Mouse (Mus musculus) small intestine, adult 2 months (tissue): ENCODE data around the gene Ccdc158.

Experiments used
- CTCF ChIP-seq: fragments of 200-500 bp; IDR thresholded peaks from 2 replicates; pipeline ENCODE4 v1.5.1; 2012; ENCODE audit warnings: low read depth, mild to moderate bottlenecking, control low read depth, inconsistent platforms, low read length, moderate library complexity, mixed read lengths; ENCODE audit not compliant: insufficient replicate concordance, insufficient read length; ENCODE audit errors: extremely low read depth
- POLR2A ChIP-seq: fragments of 200-500 bp; IDR thresholded peaks from 2 replicates; pipeline ENCODE4 v1.6.1; 2012; ENCODE audit warnings: low read depth, mild to moderate bottlenecking, control low read depth, inconsistent platforms, low read length, moderate library complexity

- no peak for TF ChIP-seq POLR2A
- TF ChIP-seq CTCF: no peak
Measured at GRCm38 (mm10) chr5:92688569-92688968, 13.5 kb upstream of the Ccdc158 start.
